Mouse (Mus musculus) MEL (cell line): Measurements from ENCODE around the gene Rapgef1. TPM values are rescaled to one million over a fixed set of nuclear protein-coding genes. Genes with fewer than 3 reads are reported as not detected.
A peak's percentile ranks its signal among the peaks of the same experiment; 100 is the strongest.

Experiments
- DNase-seq: peaks from one replicate; pipeline ENCODE4 v3.0.0; 2011; ENCODE audit warnings: low read depth, low spot score
- H3K27ac ChIP-seq: 2 replicates; pipeline ENCODE4 v1.5.1; 2012; ENCODE audit warnings: low read depth, mild to moderate bottlenecking, control low read depth, low read length, moderate library complexity; ENCODE audit not compliant: control insufficient read depth
- H3K27me3 ChIP-seq, 2 experiments: fragments of 150-350 bp in 1 of 2; sonication (generic) in 1 of 2; 2 replicates each; pipeline ENCODE4 v1.6.1; 2012; ENCODE audit warnings: low read length in 2 of 2, mild to moderate bottlenecking in 2 of 2, improper control_type of control experiment in 1 of 2, moderate library complexity in 1 of 2; ENCODE audit not compliant: insufficient read depth in 2 of 2, control insufficient read depth in 1 of 2
- H3K36me3 ChIP-seq, 2 experiments: 2 replicates each; pipeline ENCODE4 v1.6.1; 2012 to 2014; ENCODE audit warnings: low read length in 2 of 2, improper control_type of control experiment in 1 of 2, inconsistent platforms in 1 of 2, mild to moderate bottlenecking in 1 of 2; ENCODE audit not compliant: insufficient read depth in 2 of 2, control insufficient read depth in 1 of 2
- H3K4me1 ChIP-seq, 2 experiments: fragments of 150-350 bp in 1 of 2; sonication (generic) in 1 of 2; 2 replicates each; pipeline ENCODE4 v1.6.1; 2012; ENCODE audit warnings: low read length in 2 of 2, improper control_type of control experiment in 1 of 2, mild to moderate bottlenecking in 1 of 2; ENCODE audit not compliant: insufficient read depth in 2 of 2, control insufficient read depth in 1 of 2
- H3K4me3 ChIP-seq, 2 experiments: fragments of 150-350 bp in 1 of 2; sonication (generic) in 1 of 2; 2 replicates each; pipeline ENCODE4 v1.5.1; 2012; ENCODE audit warnings: low read depth in 2 of 2, low read length in 2 of 2, mild to moderate bottlenecking in 2 of 2, moderate library complexity in 2 of 2, control low read depth in 1 of 2, improper control_type of control experiment in 1 of 2; ENCODE audit not compliant: control insufficient read depth in 1 of 2, insufficient read depth in 1 of 2
- H3K79me2 ChIP-seq: 2 replicates; pipeline ENCODE4 v1.6.1; 2012; ENCODE audit warnings: mild to moderate bottlenecking, low read length, moderate library complexity; ENCODE audit not compliant: control insufficient read depth, poor library complexity, insufficient read depth
- H3K9ac ChIP-seq: 2 replicates; pipeline ENCODE4 v1.6.1; 2012; ENCODE audit warnings: low read depth, mild to moderate bottlenecking, control low read depth, low read length, moderate library complexity; ENCODE audit not compliant: control insufficient read depth, poor library complexity, severe bottlenecking
- H3K9me3 ChIP-seq: fragments of 150-350 bp; sonication (generic); replicated peaks from 2 replicates; pipeline ENCODE4 v1.6.1; 2012; ENCODE audit warnings: mild to moderate bottlenecking, low read length, improper control_type of control experiment, moderate library complexity; ENCODE audit not compliant: insufficient read depth
- BHLHE40 ChIP-seq: IDR thresholded peaks from 2 replicates; pipeline ENCODE4 v1.6.1; 2012; ENCODE audit warnings: low read depth, mild to moderate bottlenecking, inconsistent platforms, low read length, improper control_type of control experiment, borderline replicate concordance
- CHD1 ChIP-seq: IDR thresholded peaks from 2 replicates; pipeline ENCODE4 v1.6.1; 2012; ENCODE audit warnings: low read depth, mild to moderate bottlenecking, inconsistent platforms, low read length, improper control_type of control experiment
- CHD2 ChIP-seq: IDR thresholded peaks from 2 replicates; pipeline ENCODE4 v1.6.1; 2011; ENCODE audit warnings: low read length, improper control_type of control experiment
- CTCF ChIP-seq, 3 experiments: IDR thresholded peaks in 2 of 3; conservative IDR thresholded peaks in 1 of 3; 2 replicates each; pipeline ENCODE4 v1.5.1; 2011 to 2012; ENCODE audit warnings: low read length in 3 of 3, low read depth in 2 of 3, mild to moderate bottlenecking in 2 of 3, improper control_type of control experiment in 1 of 3, inconsistent platforms in 1 of 3, mixed read lengths in 1 of 3, moderate library complexity in 1 of 3; ENCODE audit not compliant: control insufficient read depth in 1 of 3, insufficient read depth in 1 of 3, poor library complexity in 1 of 3, severe bottlenecking in 1 of 3
- E2F4 ChIP-seq: IDR thresholded peaks from 2 replicates; pipeline ENCODE4 v1.6.1; 2011; ENCODE audit warnings: low read depth, low read length, improper control_type of control experiment, borderline replicate concordance
- ELF1 ChIP-seq: IDR thresholded peaks from 2 replicates; pipeline ENCODE4 v1.6.1; 2014; ENCODE audit warnings: low read depth, mild to moderate bottlenecking, inconsistent platforms, low read length, improper control_type of control experiment, moderate library complexity
- EP300 ChIP-seq, 2 experiments: IDR thresholded peaks; 2 replicates each; pipeline ENCODE4 v1.6.1; 2011; ENCODE audit warnings: improper control_type of control experiment in 2 of 2, low read length in 2 of 2, low read depth in 1 of 2, mild to moderate bottlenecking in 1 of 2
- ETS1 ChIP-seq: IDR thresholded peaks from 2 replicates; pipeline ENCODE4 v1.6.1; 2012; ENCODE audit warnings: low read depth, mild to moderate bottlenecking, inconsistent platforms, low read length, improper control_type of control experiment, moderate library complexity
- HCFC1 ChIP-seq: IDR thresholded peaks from 2 replicates; pipeline ENCODE4 v1.6.1; 2012; ENCODE audit warnings: low read depth, mild to moderate bottlenecking, inconsistent platforms, low read length, improper control_type of control experiment, moderate library complexity
- JUND ChIP-seq: IDR thresholded peaks from 2 replicates; pipeline ENCODE4 v1.6.1; 2011; ENCODE audit warnings: low read depth, mild to moderate bottlenecking, improper control_type of control experiment, low read length
- KAT2A ChIP-seq: conservative IDR thresholded peaks from 2 replicates; pipeline ENCODE4 v1.6.1; 2012; ENCODE audit warnings: low read depth, low read length, improper control_type of control experiment, inconsistent platforms
- MAFK ChIP-seq: IDR thresholded peaks from 2 replicates; pipeline ENCODE4 v1.6.1; 2011; ENCODE audit warnings: low read depth, mild to moderate bottlenecking, low read length, improper control_type of control experiment, borderline replicate concordance
- MAX ChIP-seq: IDR thresholded peaks from 2 replicates; pipeline ENCODE4 v1.6.1; 2011; ENCODE audit warnings: low read length, improper control_type of control experiment
- MAZ ChIP-seq: IDR thresholded peaks from 2 replicates; pipeline ENCODE4 v1.6.1; 2012; ENCODE audit warnings: low read depth, mild to moderate bottlenecking, inconsistent platforms, low read length, improper control_type of control experiment
- MEF2A ChIP-seq: IDR thresholded peaks from 2 replicates; pipeline ENCODE4 v1.6.1; 2014; ENCODE audit warnings: low read depth, mild to moderate bottlenecking, inconsistent platforms, low read length, improper control_type of control experiment; ENCODE audit not compliant: poor library complexity, insufficient replicate concordance, severe bottlenecking; ENCODE audit errors: extremely low read depth
- MXI1 ChIP-seq: IDR thresholded peaks from 2 replicates; pipeline ENCODE4 v1.6.1; 2011; ENCODE audit warnings: mild to moderate bottlenecking, low read depth, low read length, improper control_type of control experiment
- MYB ChIP-seq: IDR thresholded peaks from 2 replicates; pipeline ENCODE4 v1.6.1; 2011; ENCODE audit warnings: mild to moderate bottlenecking, low read depth, low read length, improper control_type of control experiment
- MYC ChIP-seq: IDR thresholded peaks from 2 replicates; pipeline ENCODE4 v1.6.1; 2011; ENCODE audit warnings: low read depth, mild to moderate bottlenecking, low read length, improper control_type of control experiment, moderate library complexity
- NELFE ChIP-seq: IDR thresholded peaks from 2 replicates; pipeline ENCODE4 v1.6.1; 2011; ENCODE audit warnings: low read depth, low read length, improper control_type of control experiment
- POLR2A ChIP-seq, 2 experiments: IDR thresholded peaks; 2 replicates each; pipeline ENCODE4 v1.6.1; 2011 to 2012; ENCODE audit warnings: low read length in 2 of 2, mild to moderate bottlenecking in 2 of 2, control low read depth in 1 of 2, improper control_type of control experiment in 1 of 2, low read depth in 1 of 2, moderate library complexity in 1 of 2; ENCODE audit not compliant: control insufficient read depth in 1 of 2, insufficient read depth in 1 of 2, poor library complexity in 1 of 2
- RAD21 ChIP-seq: IDR thresholded peaks from 2 replicates; pipeline ENCODE4 v1.6.1; 2011; ENCODE audit warnings: mild to moderate bottlenecking, low read depth, low read length, improper control_type of control experiment
- RCOR1 ChIP-seq: IDR thresholded peaks from 2 replicates; pipeline ENCODE4 v1.6.1; 2012; ENCODE audit warnings: low read depth, mild to moderate bottlenecking, inconsistent platforms, low read length, improper control_type of control experiment
- SIN3A ChIP-seq: IDR thresholded peaks from 2 replicates; pipeline ENCODE4 v1.6.1; 2012; ENCODE audit warnings: low read length, improper control_type of control experiment, inconsistent platforms
- SMC3 ChIP-seq: IDR thresholded peaks from 2 replicates; pipeline ENCODE4 v1.6.1; 2011; ENCODE audit warnings: low read depth, low read length, improper control_type of control experiment
- TAL1 ChIP-seq: IDR thresholded peaks from 2 replicates; pipeline ENCODE4 v1.6.1; 2012; ENCODE audit warnings: mild to moderate bottlenecking, inconsistent platforms, low read length, moderate library complexity, mixed read lengths
- TBP ChIP-seq: IDR thresholded peaks from 2 replicates; pipeline ENCODE4 v1.8.0; 2011; ENCODE audit warnings: low read depth, low read length, improper control_type of control experiment
- TCF12 ChIP-seq: IDR thresholded peaks from 2 replicates; pipeline ENCODE4 v1.6.1; 2014; ENCODE audit warnings: low read depth, mild to moderate bottlenecking, inconsistent platforms, low read length, improper control_type of control experiment, moderate library complexity
- UBTF ChIP-seq: IDR thresholded peaks from 2 replicates; pipeline ENCODE4 v1.6.1; 2012; ENCODE audit warnings: low read depth, mild to moderate bottlenecking, inconsistent platforms, low read length, improper control_type of control experiment, moderate library complexity, borderline replicate concordance; ENCODE audit not compliant: insufficient read depth
- USF1 ChIP-seq: IDR thresholded peaks from 2 replicates; pipeline ENCODE4 v1.6.1; 2014; ENCODE audit warnings: low read depth, mild to moderate bottlenecking, inconsistent platforms, low read length, improper control_type of control experiment, moderate library complexity
- USF2 ChIP-seq, 2 experiments: IDR thresholded peaks; 2 replicates each; pipeline ENCODE4 v1.6.1; 2011 to 2012; ENCODE audit warnings: improper control_type of control experiment in 2 of 2, low read length in 2 of 2, borderline replicate concordance in 1 of 2, inconsistent platforms in 1 of 2, low read depth in 1 of 2, mild to moderate bottlenecking in 1 of 2; ENCODE audit not compliant: insufficient read depth in 1 of 2
- ZC3H11A ChIP-seq: IDR thresholded peaks from 2 replicates; pipeline ENCODE4 v1.6.1; 2012; ENCODE audit warnings: low read depth, mild to moderate bottlenecking, inconsistent platforms, low read length, improper control_type of control experiment
- ZKSCAN1 ChIP-seq: IDR thresholded peaks from 2 replicates; pipeline ENCODE4 v1.6.1; 2012; ENCODE audit warnings: low read depth, mild to moderate bottlenecking, inconsistent platforms, low read length, improper control_type of control experiment, moderate library complexity
- ZMIZ1 ChIP-seq: IDR thresholded peaks from 2 replicates; pipeline ENCODE4 v1.6.1; 2012; ENCODE audit warnings: low read depth, mild to moderate bottlenecking, inconsistent platforms, low read length, improper control_type of control experiment, moderate library complexity
- ZNF384 ChIP-seq: IDR thresholded peaks from 2 replicates; pipeline ENCODE4 v1.6.1; 2012; ENCODE audit warnings: low read depth, mild to moderate bottlenecking, inconsistent platforms, low read length, improper control_type of control experiment
- polyA plus RNA-seq, 2 experiments: library from polyadenylated mRNA; stranded (reverse) in 1 of 2; unstranded in 1 of 2; fragments of >175 nt in 1 of 2; fragments of >200 nt in 1 of 2; gene quantifications; 2 replicates each; pipeline versions ENCODE4 v1.2.1 to v1.2.4; 2012; ENCODE audit warnings: low replicate concordance in 2 of 2, low read depth in 1 of 2; ENCODE audit not compliant: insufficient read length in 2 of 2, insufficient read depth in 1 of 2, missing spikeins in 1 of 2
- total RNA-seq: library from RNA; depleted of rRNA; stranded (reverse); fragments of 300-350 nt; gene quantifications from 2 replicates; pipeline ENCODE4 v1.2.3, GENCODE M21; 2012; rRNA removed

The Rapgef1 gene
- 69.7 and 77.0 TPM in 2 replicates for total RNA-seq
- 10 to 100 TPM; 57.2 to 88.3 TPM for polyA plus RNA-seq

GRCm38 (mm10) chr2:29619484-29620300 lies at the start of gene Rapgef1:
Rapgef1 (plus strand) TSS chr2:29619720.
- H3K4me1 ChIP-seq: peaks cover 3 to 33% of the 10 kb centered on the region in 2 experiments
- H3K9ac ChIP-seq: peak within 1 kb of the TSS; percentile 80
- no peak within 1 kb of the TSS for H3K27ac ChIP-seq
- H3K27me3 ChIP-seq: no peaks in the 10 kb centered on the region
- DNase-seq: peak; percentile 85
- peak within 1 kb of the TSS; percentile 65 to 97 for H3K4me3 ChIP-seq
- peaks cover 47% of the 10 kb centered on the region for H3K79me2 ChIP-seq
- H3K36me3 ChIP-seq: peaks cover 0 to 27% of the 10 kb centered on the region in 2 experiments; a peak in 2 of 4 replicates
- no peaks in the 10 kb centered on the region for H3K9me3 ChIP-seq
- no peak for TF ChIP-seq USF2 (IDR thresholded peaks at IDR 0.05; ENCODE audit: borderline replicate concordance in 1 of 2, insufficient read depth in 1 of 2, low read depth in 1 of 2, low read length in 2 of 2)
- TF ChIP-seq ELF1: peak; percentile 81
- no peak for TF ChIP-seq RCOR1
- peak; percentile 96 to 100 (median 98) for TF ChIP-seq CTCF (IDR thresholded peaks at IDR 0.05 in 2 of 3, conservative IDR thresholded peaks at IDR 0.05 in 1 of 3; ENCODE audit: control insufficient read depth in 1 of 3, insufficient read depth in 1 of 3, low read depth in 2 of 3, low read length in 3 of 3, poor library complexity in 1 of 3, severe bottlenecking in 1 of 3)
- no peak for TF ChIP-seq TAL1
- TF ChIP-seq MXI1: peak; percentile 55; the same call in 1 of the 2 replicates
- TF ChIP-seq ZNF384: 0 out of 2 replicates have a peak, but pooled peaks have one; percentile 30
- TF ChIP-seq CHD2: no peak
- TF ChIP-seq ZKSCAN1: no peak
- peak; percentile 57; the same call in 1 of the 2 replicates for TF ChIP-seq TBP
- TF ChIP-seq MAZ: peak; percentile 74; the same call in 1 of the 2 replicates
- TF ChIP-seq TCF12: peak; percentile 55
- no peak for TF ChIP-seq ZMIZ1
- no peak; the same call in 1 of the 2 replicates for TF ChIP-seq NELFE
- TF ChIP-seq POLR2A (IDR thresholded peaks at IDR 0.05; ENCODE audit: control insufficient read depth in 1 of 2, insufficient read depth in 1 of 2, low read depth in 1 of 2, low read length in 2 of 2, poor library complexity in 1 of 2): peak in 1 of 2 experiments; percentile 56; a peak in 1 of 4 replicates
- peak; percentile 39; the same call in 1 of the 2 replicates for TF ChIP-seq MAX
- peak; percentile 24; the same call in 1 of the 2 replicates for TF ChIP-seq MYC
- peak; percentile 41 for TF ChIP-seq RAD21
- TF ChIP-seq USF1: no peak
- peak; percentile 39; the same call in 1 of the 2 replicates for TF ChIP-seq BHLHE40
- TF ChIP-seq E2F4: no peak
- TF ChIP-seq JUND: no peak
- no peak for TF ChIP-seq UBTF
- TF ChIP-seq MYB: no peak
- TF ChIP-seq MEF2A: 0 out of 2 replicates have a peak, but pooled peaks have one; percentile 18
- 0 out of 2 replicates have a peak, but pooled peaks have one; percentile 20 for TF ChIP-seq ZC3H11A
- TF ChIP-seq SIN3A: peak; percentile 68
- 0 out of 4 replicates have a peak, but pooled peaks of 1 of the 2 experiments have one; percentile 51 for TF ChIP-seq EP300 (IDR thresholded peaks at IDR 0.05; ENCODE audit: low read depth in 1 of 2, low read length in 2 of 2)
- TF ChIP-seq KAT2A: no peak; the same call in 1 of the 2 replicates
- TF ChIP-seq MAFK: no peak
- peak; percentile 71 for TF ChIP-seq SMC3
- TF ChIP-seq ETS1: peak; percentile 29; the same call in 1 of the 2 replicates
- TF ChIP-seq CHD1: no peak
- TF ChIP-seq HCFC1: peak; percentile 81
